Mouse (Mus musculus) liver, embryonic 14.5 days (tissue): ENCODE data around the gene Ensa.
"Not testable (repeated sequence)": the region's sequence is repeated elsewhere in the genome, so short reads cannot be mapped to it uniquely, and the experiment has no call there.

Source experiments
- CTCF ChIP-seq: IDR thresholded peaks from 2 replicates; pipeline ENCODE4 v1.5.1; 2016; ENCODE audit warnings: antibody characterized with exemption, low read depth, control low read depth
- EP300 ChIP-seq: IDR thresholded peaks from 2 replicates; pipeline ENCODE4 v1.6.1; 2016; ENCODE audit warnings: antibody characterized with exemption, low read depth

DNA sequence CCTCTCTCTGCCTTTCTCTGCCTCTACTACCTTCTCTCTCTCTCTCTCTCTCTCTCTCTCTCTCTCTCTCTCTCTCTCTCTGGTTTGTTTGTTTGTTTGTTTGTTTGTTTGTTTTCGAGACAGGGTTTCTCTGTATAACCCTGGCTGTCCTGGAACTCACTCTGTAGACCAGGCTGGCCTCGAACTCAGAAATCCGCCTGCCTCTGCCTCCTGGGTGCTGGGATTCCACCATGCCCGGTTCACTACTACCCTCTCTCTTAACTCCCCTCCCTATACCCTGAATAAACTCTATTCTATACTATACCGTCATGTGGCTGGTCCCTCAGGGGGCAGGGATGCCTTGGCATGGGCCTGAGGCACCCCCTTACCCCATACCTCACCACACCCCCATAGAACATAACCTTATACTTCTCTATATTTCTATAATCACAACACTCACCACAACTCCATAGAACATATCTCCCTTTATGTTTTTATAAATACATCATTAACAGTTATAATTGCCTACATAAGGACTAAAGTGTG, 740 bp upstream of the Ensa start:
- not testable (repeated sequence) for TF ChIP-seq EP300, CTCF
